Mouse (Mus musculus) myocyte (in vitro differentiated cells): ENCODE data around the gene Frmpd2.

Experiments
- CEBPB ChIP-seq: IDR thresholded peaks from 2 replicates; pipeline ENCODE4 v1.6.1; 2011; ENCODE audit warnings: mild to moderate bottlenecking, moderate library complexity; ENCODE audit not compliant: poor library complexity, insufficient read depth, severe bottlenecking
- E2F4 ChIP-seq: IDR thresholded peaks from one replicate; pipeline ENCODE4 v1.6.1; 2011; ENCODE audit warnings: mild to moderate bottlenecking, control low read depth, moderate library complexity; ENCODE audit not compliant: insufficient read depth
- MAX ChIP-seq: IDR thresholded peaks from one replicate; pipeline ENCODE4 v1.6.1; 2011; ENCODE audit warnings: low read depth, mild to moderate bottlenecking, control low read depth
- MYOD1 ChIP-seq, 3 experiments: IDR thresholded peaks; one replicate each; pipeline ENCODE4 v1.6.1; 2011; ENCODE audit warnings: control low read depth in 2 of 3, low read depth in 2 of 3, mild to moderate bottlenecking in 2 of 3, moderate library complexity in 1 of 3; ENCODE audit not compliant: insufficient read length in 2 of 3, control insufficient read depth in 1 of 3
- MYOG ChIP-seq, 3 experiments: IDR thresholded peaks; one replicate each; pipeline ENCODE4 v1.6.1; 2011; ENCODE audit warnings: control low read depth in 2 of 3, low read depth in 2 of 3, mild to moderate bottlenecking in 2 of 3; ENCODE audit not compliant: insufficient read length in 2 of 3, control insufficient read depth in 1 of 3, insufficient read depth in 1 of 3
- POLR2A ChIP-seq: IDR thresholded peaks from one replicate; pipeline ENCODE4 v1.6.1; 2011; ENCODE audit warnings: low read depth, mild to moderate bottlenecking, control low read depth, moderate library complexity; ENCODE audit not compliant: insufficient read length
- POLR2AphosphoS2 ChIP-seq: IDR thresholded peaks from one replicate; pipeline ENCODE4 v1.6.1; 2011; ENCODE audit warnings: low read depth, control low read depth; ENCODE audit not compliant: insufficient read length
- REST ChIP-seq: IDR thresholded peaks from one replicate; pipeline ENCODE4 v1.6.1; 2011; ENCODE audit warnings: mild to moderate bottlenecking, control low read depth, moderate library complexity; ENCODE audit not compliant: insufficient read depth, insufficient read length
- SRF ChIP-seq: IDR thresholded peaks from one replicate; pipeline ENCODE4 v1.6.1; 2011; ENCODE audit warnings: low read depth; ENCODE audit not compliant: control insufficient read depth, insufficient read length
- TCF12 ChIP-seq: IDR thresholded peaks from one replicate; pipeline ENCODE4 v1.6.1; 2011; ENCODE audit warnings: mild to moderate bottlenecking, control low read depth; ENCODE audit not compliant: poor library complexity, insufficient read depth, severe bottlenecking
- TCF3 ChIP-seq: IDR thresholded peaks from one replicate; pipeline ENCODE4 v1.6.1; 2011; ENCODE audit warnings: low read depth, control low read depth; ENCODE audit not compliant: insufficient read length
- USF1 ChIP-seq: IDR thresholded peaks from one replicate; pipeline ENCODE4 v1.6.1; 2011; ENCODE audit warnings: low read depth, mild to moderate bottlenecking, control low read depth, moderate library complexity

DNA sequence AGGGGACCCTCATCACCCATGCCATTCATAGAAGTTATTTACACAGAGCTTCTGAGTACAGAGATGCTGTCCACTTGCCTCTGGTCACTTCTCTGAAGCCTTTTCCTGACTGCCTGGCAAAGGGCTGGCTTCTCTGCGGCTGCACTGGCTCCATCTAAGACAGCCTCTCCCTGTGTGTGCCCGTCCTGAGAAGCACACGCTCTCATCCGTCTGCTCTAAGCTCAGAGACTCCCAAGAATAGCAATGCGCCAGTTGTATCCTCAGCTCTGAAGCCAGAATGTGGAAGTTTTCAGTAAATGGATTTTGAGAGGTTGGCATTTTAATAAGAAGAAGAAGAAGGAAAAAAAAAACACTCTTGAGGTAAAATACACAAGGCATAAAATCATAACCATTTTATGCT lies 61.3 kb downstream of the Frmpd2 start:
- TF ChIP-seq POLR2A (no peak), MYOD1 (IDR thresholded peaks at IDR 0.05; ENCODE audit: control insufficient read depth in 1 of 3, insufficient read length in 2 of 3, low read depth in 2 of 3) (no peak), TCF12 (no peak), MYOG (IDR thresholded peaks at IDR 0.05; ENCODE audit: control insufficient read depth in 1 of 3, insufficient read depth in 1 of 3, insufficient read length in 2 of 3, low read depth in 2 of 3) (no peak), E2F4 (no peak), POLR2AphosphoS2 (no peak), MAX (no peak), USF1 (no peak), CEBPB (no peak), SRF (no peak), REST (no peak), TCF3 (no peak)
